Mouse (Mus musculus) spleen, postnatal 14 days (tissue): Measurements from ENCODE around the gene Gm10577.

Experiments
- DNase-seq, 2 experiments: peaks; one replicate each; pipeline ENCODE4 v3.0.0; 2021 to 2022; ENCODE audit warnings: low spot score in 2 of 2

Gm10577 gene

GRCm38 (mm10) chr4:100995617-100996016 is 24.9 kb downstream of the Gm10577 start:
- no peak for DNase-seq

GRCm38 (mm10) chr4:100994442-100995255 is 25.8 kb downstream of the Gm10577 start:
- DNase-seq = peak in 1 of 2 experiments; percentile 20

GRCm38 (mm10) chr4:100992086-100992485 is 28.4 kb downstream of the Gm10577 start:
- no peak for DNase-seq

- DNase-seq = no peak
These were observed 29.5 kb downstream of the Gm10577 start for GRCm38 (mm10) chr4:100990996-100991395.

- DNase-seq = no peak
These were observed 32.2 kb downstream of the Gm10577 start for GRCm38 (mm10) chr4:100988231-100988799.

GRCm38 (mm10) chr4:100987187-100987586 is 33.3 kb downstream of the Gm10577 start:
- no peak for DNase-seq

GRCm38 (mm10) chr4:100977522-100977921 is 43.0 kb downstream of the Gm10577 start:
- no peak for DNase-seq

GRCm38 (mm10) chr4:100974455-100975035 is 46.0 kb downstream of the Gm10577 start:
- DNase-seq = no peak

- DNase-seq = no peak
These were observed 46.6 kb downstream of the Gm10577 start for GRCm38 (mm10) chr4:100973641-100974454.
